Mouse (Mus musculus) thymus, adult 2 months (tissue): ENCODE results near the gene Draxin.

Experiments
- CTCF ChIP-seq: fragments of 200-500 bp; IDR thresholded peaks from 2 replicates; pipeline ENCODE4 v1.5.1; 2012; ENCODE audit warnings: mild to moderate bottlenecking, control low read depth, low read length, moderate library complexity, borderline replicate concordance; ENCODE audit not compliant: control insufficient read depth, poor library complexity, insufficient read depth; ENCODE audit errors: extremely low read depth
- POLR2A ChIP-seq: fragments of 200-500 bp; IDR thresholded peaks from 2 replicates; pipeline ENCODE4 v1.6.1; 2012; ENCODE audit warnings: mild to moderate bottlenecking, low read length, control low read depth, moderate library complexity; ENCODE audit not compliant: control insufficient read depth, poor library complexity, insufficient read depth; ENCODE audit errors: extremely low read depth

- peak; percentile 73; the same call in 1 of the 2 replicates for TF ChIP-seq CTCF
- no peak for TF ChIP-seq POLR2A
These were observed 37.8 kb upstream of the Draxin start for GRCm38 (mm10) chr4:148168287-148168686.
